Mouse (Mus musculus): Measurements from ENCODE around the gene Uty. TPM values are rescaled to one million over a fixed set of nuclear protein-coding genes. Genes with fewer than 3 reads are reported as not detected.

The Uty gene
- polyA plus RNA-seq, 1 experiment = 0.01 TPM

DNA sequence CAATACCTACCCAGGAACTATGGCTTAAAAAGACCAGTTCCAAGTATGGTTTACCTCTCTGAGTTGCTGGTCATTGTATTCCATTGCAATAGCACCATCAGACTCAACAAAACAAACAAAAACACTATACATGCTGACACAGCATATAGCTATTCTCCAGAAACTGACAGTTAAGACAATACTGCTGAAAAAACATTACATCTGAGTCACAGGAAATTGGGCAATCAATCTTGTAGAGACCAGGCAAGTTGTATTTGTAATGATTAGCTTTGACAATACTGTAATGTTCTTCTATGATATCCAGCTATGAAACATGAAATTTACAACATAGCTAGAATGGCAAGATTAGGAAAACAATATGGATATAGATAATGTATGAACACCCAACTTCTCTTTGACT lies 82.5 kb downstream of the Uty start:
- no peaks in the 10 kb centered on the region for H3K9me3 ChIP-seq (ENCODE audit: control insufficient read depth, low read length)
- H3K4me1 ChIP-seq (ENCODE audit: control insufficient read depth) = no peaks in the 10 kb centered on the region
- no peaks in the 10 kb centered on the region; the same call in 1 of the 2 replicates for H3K36me3 ChIP-seq (ENCODE audit: control insufficient read depth)
- TF ChIP-seq GATA1 (IDR thresholded peaks at IDR 0.05; ENCODE audit: low read length) = no peak
- TF ChIP-seq TAL1 (IDR thresholded peaks at IDR 0.05; ENCODE audit: low read length) = no peak
- H3K27me3 ChIP-seq (ENCODE audit: control insufficient read depth) = no peaks in the 10 kb centered on the region
- H3K4me3 ChIP-seq (replicated peaks) = no peak overlapping the region

DNA sequence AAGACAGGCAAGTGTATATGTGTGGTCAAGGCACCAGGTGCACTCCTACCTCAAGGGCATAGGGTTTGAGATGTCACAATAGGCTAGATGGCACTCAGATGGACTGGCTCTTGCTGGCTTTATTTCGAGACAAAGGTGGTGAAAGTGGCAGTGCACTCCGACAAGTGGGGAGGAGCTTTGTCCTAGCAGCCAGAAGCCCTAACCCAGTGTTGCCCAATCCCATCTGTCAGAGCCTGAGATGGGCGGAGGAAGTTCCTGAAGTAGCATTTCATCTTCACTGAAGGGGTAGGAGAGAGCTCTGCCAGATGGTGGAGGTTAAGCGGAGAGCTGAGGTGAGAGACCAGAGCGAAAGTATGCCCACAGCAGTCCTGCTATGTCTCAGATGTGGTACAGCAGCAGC lies 129.4 kb downstream of the Uty start:
- Histone ChIP-seq H3K4me1 (ENCODE audit: control insufficient read depth) (no peaks in the 10 kb centered on the region), H3K4me3 (replicated peaks) (no peak overlapping the region), H3K27me3 (ENCODE audit: control insufficient read depth) (no peaks in the 10 kb centered on the region), H3K36me3 (ENCODE audit: control insufficient read depth) (no peaks in the 10 kb centered on the region; the same call in 1 of the 2 replicates), H3K9me3 (ENCODE audit: control insufficient read depth, low read length) (no peaks in the 10 kb centered on the region)
- TF ChIP-seq GATA1 (IDR thresholded peaks at IDR 0.05; ENCODE audit: low read length) (no peak), TAL1 (IDR thresholded peaks at IDR 0.05; ENCODE audit: low read length) (no peak)

DNA sequence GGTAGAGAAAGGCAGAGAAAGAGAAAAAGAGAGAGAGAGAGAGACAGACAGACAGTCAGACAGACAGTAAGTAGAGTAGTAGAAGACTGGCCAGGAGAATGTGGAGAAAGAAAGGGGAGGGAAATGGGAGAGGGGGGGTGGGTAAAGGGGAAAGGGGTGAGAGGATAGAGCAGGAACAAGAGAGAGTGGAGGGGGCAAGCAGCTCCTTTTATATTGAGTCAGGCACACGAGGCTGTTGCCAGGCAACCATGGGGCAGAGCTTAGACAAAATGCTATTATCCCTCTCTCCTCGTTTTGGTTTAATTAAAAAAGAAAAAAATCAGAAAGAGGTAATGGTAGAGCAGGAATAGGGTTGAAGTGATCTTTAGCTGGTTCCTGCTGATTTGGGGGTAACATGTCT lies 131.5 kb downstream of the Uty start:
- Histone ChIP-seq H3K4me3 (replicated peaks) (no peak overlapping the region), H3K36me3 (ENCODE audit: control insufficient read depth) (no peaks in the 10 kb centered on the region; the same call in 1 of the 2 replicates), H3K27me3 (ENCODE audit: control insufficient read depth) (no peaks in the 10 kb centered on the region), H3K9me3 (ENCODE audit: control insufficient read depth, low read length) (no peaks in the 10 kb centered on the region), H3K4me1 (ENCODE audit: control insufficient read depth) (no peaks in the 10 kb centered on the region)
- TF ChIP-seq TAL1 (IDR thresholded peaks at IDR 0.05; ENCODE audit: low read length) = no peak
- TF ChIP-seq GATA1 (IDR thresholded peaks at IDR 0.05; ENCODE audit: low read length) = no peak

Other genes with a start within 250 kb of the Uty start
- gene Eif2s3y, start 235.2 kb downstream of the Uty start, polyA plus RNA-seq (2012) = 0.30 and 0.46 TPM in 2 replicates
- 0.09 TPM in 2 replicates for gene Ddx3y, start 40.9 kb upstream of the Uty start, polyA plus RNA-seq (2012)
- not detected in 2 replicates for gene Usp9y, start 214.0 kb upstream of the Uty start, polyA plus RNA-seq (2012)